Mouse (Mus musculus) R1 (cell line): ENCODE data around the gene Tbcb.
"Not testable (repeated sequence)": the region's sequence is repeated elsewhere in the genome, so short reads cannot be mapped to it uniquely, and the experiment has no call there.

Source experiments
- DNase-seq: peaks from one replicate; pipeline ENCODE4 v3.0.0-alpha.2; 2018; ENCODE audit warnings: low read depth, low spot score

The Tbcb gene

DNA sequence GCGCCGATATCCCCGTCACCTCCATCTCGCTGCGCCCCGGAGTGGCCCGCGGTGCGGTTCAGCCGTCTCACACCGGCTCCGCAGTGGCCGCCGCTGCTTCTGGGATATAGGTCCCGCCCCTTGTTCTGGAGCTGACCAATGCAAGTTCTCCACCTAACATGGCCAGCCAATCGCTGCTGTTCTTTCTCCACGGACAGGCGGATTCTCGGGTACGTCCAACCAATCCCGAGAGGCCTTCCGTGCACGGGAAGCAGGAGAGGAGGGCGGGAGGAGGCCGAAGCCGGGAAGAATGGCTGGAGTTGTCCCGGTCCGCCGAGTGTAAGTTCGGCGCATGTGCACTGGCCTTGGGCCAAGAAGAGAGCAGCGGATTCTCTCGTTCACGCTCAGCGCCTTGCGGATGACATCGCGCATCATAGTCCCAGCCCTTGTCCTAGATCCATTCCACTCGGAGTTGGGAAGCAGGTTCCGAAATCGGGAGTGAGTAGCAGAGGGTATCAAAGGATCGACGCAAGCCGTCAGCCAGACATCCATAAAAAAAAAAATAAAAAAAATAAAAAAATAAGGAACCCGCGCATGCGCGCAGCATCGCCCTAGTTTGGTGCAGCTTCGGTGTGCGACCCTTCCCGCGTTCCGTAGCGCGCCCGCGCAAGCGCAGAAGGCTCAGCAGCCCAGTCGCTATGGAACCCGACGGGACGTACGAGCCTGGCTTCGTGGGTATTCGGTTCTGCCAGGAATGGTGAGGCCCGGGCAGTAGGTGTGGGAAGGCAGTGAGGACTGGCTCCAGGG is at the start of gene Tbcb, which contains the start of gene Polr2i:
TSS of gene Tbcb (minus strand) at position 604 of the 786 bp plus-strand sequence.
TSS of gene Polr2i (plus strand) at position 280 of the 786 bp plus-strand sequence.
- peak; percentile 100 for DNase-seq

DNA sequence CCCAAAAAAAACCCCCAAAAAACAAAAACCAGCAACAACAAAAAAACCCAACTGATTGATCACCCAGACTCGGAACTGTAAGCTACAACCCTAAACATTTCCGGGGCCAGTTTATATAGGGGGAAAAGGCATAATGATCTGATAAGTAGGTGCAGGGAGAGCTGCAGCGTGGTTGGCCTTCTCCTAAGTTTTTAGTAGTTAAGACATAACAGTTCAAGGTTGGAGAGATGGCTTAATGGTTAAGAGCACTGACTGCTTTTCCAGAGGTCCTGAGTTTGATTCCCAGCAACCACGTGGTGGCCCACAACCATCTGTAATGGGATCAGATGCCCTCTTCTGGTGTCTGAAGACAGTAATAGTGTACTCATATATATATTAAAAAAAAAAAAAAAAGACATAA is 49.5 kb upstream of the Tbcb start:
- no peak for DNase-seq

DNA sequence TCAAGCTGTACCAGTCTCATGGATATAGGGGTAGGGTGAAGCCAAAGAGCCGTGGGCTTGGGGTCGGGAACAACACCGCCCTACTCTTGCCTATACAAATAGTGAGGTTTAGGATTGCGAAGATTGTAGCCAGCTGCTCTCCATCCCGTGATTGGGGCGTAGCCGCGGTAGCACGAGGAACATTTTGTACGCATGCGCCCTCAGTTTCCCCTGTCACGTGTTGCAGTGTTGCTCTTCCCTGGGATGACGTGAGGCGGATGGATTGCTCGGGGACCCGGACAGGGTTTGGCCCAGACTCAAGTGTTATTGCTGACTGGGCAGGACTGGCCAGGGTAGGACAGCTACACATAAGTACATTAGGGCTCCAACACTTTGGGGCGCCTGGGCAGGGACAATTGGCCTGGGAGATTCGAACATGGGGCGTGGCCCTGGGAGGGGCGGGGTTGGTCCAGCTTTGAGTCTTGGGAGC is 48.6 kb upstream of the Tbcb start:
- peak; percentile 95 for DNase-seq

DNA sequence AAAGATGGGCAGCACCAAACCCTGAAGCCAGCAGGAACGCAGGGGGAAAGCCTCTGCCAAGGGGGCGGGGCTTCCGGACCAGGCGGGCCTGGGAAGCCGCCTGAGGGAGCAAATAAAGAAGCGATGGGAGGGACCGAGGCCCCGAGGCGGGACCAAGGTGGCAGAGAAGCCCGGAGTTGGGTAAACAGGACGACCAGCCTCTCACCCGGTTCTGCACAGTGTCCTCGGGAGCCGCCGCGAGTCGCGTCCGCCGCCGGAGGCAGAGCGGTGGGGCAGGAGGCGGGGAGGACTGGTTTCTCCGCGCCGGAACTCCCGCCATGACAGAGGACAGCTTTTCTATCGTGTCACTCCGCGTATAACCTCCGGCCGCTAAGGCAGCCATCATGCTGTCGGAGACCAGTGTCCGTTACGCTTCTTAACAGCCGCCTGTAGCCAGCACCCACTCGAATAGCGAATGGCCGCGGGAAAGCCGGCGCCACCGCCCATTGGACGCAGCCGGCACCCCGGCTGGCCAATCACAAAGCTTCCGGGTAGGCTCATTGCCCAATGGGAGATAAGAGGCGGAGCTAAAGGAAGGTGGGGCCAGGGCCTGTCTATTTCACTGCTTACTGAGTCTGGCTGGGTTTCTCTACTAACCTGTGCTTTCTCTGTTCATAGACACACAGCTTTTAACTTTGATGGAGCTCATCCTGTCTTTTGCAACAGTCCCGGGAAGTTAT is 48.0 kb upstream of the Tbcb start, which contains the start of the genes Thap8 and Wdr62:
TSS of gene Thap8 (plus strand) at position 144 of the 719 bp plus-strand sequence.
TSS of gene Wdr62 (minus strand) at position 469 of the 719 bp plus-strand sequence.
- DNase-seq = peak; percentile 97

GRCm38 (mm10) chr7:30279536-30279935 is 47.5 kb upstream of the Tbcb start:
- DNase-seq = peak; percentile 87

- DNase-seq = no peak
Measured at GRCm38 (mm10) chr7:30278911-30279310, 46.8 kb upstream of the Tbcb start.

DNA sequence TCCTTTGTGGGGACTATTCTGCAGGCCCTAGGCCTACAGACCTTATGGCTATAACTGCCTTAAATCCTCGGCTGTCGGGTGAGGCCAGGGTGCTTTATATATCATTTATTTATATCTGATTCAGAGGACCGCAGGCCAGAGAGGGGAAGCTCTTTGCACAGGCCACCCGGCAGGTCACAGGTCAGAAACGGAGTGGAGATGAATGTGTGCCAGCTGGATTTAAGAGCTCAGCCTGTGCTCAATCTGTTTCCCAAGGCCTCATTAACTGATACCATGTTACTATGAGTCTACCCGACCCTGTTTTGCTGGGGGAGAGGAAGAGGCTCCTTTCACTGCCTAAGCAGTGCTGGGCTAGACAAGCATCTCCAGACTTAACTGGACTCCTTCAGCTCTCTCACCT is 42.3 kb upstream of the Tbcb start:
- no peak for DNase-seq

- DNase-seq = no peak
Measured at GRCm38 (mm10) chr7:30269641-30270040, 37.6 kb upstream of the Tbcb start.

GRCm38 (mm10) chr7:30266780-30267179 is 34.7 kb upstream of the Tbcb start:
- peak; percentile 95 for DNase-seq

- DNase-seq = peak; percentile 99
Measured at GRCm38 (mm10) chr7:30265935-30266334, 33.9 kb upstream of the Tbcb start.

GRCm38 (mm10) chr7:30265531-30265930 is 33.5 kb upstream of the Tbcb start:
- peak; percentile 79 for DNase-seq

DNA sequence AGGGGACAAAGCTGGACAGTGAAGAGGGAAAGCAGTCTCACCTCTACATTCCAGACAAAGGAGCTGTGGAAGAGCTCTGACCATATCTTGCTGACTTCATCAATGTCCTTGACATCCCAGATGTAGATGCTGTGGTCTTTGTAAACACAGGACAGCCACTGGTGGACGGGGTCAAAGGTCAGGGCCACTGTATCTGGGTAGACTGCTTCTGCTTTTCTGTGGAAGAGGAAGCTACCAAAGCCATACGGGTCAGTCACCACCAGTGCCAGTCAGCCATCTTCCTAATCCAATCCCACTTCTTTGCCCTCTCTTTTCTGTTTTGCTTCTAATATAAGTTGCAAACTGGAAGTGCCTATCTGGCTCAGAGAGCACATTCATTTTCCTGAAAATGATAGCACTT is 33.0 kb upstream of the Tbcb start:
- DNase-seq = peak; percentile 36

DNA sequence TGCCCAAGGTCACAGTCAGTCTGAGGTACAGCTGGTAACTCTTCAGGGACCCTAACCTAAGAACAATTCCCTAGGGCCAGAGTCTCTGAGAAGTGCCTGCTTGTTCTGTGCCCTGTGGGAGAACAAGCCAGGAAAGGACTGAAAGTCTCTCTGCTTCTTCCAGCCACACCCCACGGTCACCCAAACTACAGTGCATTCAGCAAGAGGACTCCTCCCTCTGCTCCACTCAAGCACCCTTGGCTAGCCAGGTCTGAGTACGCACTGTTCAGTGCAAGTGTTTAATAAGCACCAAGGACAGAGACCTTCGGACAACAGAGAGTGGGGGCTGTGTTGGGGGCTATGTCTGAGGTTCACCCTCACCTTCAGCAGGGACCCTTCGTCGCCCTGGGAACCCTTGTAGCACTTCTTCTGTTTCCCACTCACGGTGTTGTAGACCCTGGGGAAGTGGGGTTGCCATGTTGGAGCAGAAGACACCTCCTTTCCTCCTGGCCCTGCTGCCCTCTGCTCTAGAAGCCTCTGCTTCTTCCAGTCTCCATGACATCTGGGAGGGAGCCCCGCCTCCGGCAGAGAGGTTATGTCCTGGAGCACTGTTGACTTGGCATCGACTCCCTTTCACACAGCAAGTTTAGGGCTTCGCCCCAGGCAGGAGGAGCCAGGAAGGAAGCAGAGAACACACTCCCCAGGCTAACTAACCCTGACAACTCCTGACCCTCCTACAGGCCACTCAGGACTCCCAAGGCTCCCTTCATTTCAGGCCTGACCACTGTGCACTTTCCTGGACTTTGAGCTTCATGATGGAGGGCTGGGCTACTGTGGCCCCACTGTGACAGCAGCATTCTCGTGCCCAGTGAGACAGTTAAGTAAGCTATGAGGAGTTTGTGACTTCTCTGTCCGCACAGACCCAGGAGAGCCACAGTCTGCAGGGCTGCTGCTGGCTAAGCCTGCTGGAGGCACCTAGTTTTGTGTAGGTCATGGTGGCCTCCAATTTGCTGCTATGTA is 20.2 kb upstream of the Tbcb start:
- DNase-seq = peak; percentile 46

- DNase-seq = not testable (repeated sequence)
Measured at GRCm38 (mm10) chr7:30237374-30237773, 5.3 kb upstream of the Tbcb start.

DNA sequence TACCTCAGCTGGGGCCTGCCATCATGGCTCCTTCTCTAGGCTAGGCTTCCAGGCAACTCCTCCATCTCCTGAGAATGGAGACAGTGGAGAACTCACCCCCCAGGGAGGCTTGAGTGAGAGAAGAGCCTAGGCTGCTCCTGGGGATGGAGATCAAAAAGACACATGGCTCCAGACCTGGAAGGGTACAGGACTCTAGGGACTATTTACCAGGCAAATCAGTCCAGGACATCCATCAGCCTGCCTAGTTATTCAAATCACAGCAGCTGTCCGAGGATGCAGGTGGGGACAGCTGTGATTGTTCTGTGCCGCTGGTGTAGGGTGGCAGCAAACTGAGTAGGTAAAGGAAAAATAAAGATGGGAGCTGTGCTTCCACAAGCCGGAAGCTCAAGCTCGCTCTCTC is 3.6 kb upstream of the Tbcb start, which contains the start of gene Ovol3:
TSS of gene Ovol3 (minus strand) at position 101 of the 400 bp plus-strand sequence.
- DNase-seq = no peak

DNA sequence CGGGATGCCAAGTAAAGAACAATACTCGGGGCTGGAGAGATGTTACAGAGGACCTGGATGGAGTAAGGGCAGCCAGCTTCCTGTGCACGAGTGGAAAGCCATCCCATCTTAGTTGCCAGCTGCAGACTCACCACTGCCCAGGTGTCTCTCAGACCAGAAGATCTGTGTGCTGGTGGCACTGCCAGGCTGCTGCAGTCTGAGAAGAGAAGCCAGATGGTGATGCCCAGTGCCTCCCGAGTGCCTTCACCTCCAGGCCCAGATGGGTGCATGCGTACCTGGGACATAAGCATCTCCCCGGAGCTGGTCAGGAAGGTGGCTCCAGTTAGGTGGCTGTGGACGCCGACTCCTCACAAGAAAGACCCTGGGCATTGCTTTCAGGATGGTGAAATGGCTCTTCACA is 3.0 kb upstream of the Tbcb start:
- DNase-seq = no peak

GRCm38 (mm10) chr7:30234276-30234858 is 2.3 kb upstream of the Tbcb start:
- DNase-seq = no peak

DNA sequence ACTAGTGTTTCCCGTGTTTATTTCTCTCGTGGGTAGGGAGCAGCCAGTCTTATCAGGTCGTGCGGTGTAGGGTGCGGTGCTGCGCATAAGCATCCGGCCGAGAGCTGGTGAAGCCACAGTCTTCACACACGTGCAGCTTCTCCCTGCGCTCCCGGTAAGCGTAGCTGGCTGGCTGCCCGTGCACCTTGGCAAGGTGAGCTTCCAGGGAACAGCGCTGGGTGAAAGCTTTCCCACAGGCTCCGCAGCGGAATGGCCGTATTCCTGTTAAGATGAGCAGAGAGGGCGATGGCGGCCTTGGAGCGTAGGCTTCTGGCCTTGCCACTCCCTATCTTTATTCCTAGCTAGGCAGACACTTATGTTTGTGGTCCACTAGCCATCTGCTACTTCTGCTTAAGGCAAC is 1.3 kb upstream of the Tbcb start:
- no peak for DNase-seq

GRCm38 (mm10) chr7:30232631-30233148 is 618 bp upstream of the Tbcb start:
- peak; percentile 89 for DNase-seq

DNA sequence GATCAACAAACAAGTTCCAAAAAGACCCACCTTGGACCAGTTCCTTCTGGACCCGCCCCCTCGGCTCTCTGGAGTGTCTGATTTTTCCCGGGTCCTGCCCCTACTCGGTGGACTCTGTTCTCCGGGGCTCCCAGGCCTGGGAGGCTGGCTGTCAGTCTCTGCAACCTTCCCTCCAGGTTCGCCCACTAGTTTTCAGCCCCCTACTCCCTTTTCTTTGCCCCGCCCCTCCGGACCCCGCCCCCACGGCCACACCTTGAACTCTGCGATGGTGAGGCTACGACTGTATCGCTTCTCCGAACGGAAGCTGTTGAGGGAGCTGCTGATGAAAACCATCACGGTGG is 774 bp downstream of the Tbcb start:
- no peak for DNase-seq

DNA sequence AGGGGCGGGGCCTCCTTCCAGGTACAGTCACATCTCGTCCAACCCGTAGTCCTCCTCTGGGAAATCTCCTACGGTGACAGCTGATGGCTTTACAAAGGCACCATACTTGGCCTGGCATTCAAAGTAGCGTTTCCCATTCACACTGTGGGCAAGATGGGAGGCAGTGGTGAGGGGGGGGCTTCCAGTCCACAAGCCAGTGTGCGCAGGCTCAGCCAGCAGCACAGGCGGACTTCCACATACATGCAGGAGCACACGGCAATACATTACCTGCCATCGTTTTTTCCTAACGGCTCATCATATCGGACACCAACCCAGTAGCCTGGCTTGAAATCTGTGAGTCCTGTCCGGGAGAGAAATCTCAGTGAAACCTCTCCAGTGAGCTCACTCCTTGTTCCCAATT is 7.9 kb downstream of the Tbcb start:
- peak; percentile 32 for DNase-seq
